Mouse (Mus musculus) fibroblast of lung, adult 2 months (primary cell): ENCODE data around the gene Sfxn5.

Source experiments
- DNase-seq: peaks from one replicate; pipeline ENCODE4 v3.0.0-alpha.2; 2011; ENCODE audit warnings: low read depth

Gene Sfxn5

DNA sequence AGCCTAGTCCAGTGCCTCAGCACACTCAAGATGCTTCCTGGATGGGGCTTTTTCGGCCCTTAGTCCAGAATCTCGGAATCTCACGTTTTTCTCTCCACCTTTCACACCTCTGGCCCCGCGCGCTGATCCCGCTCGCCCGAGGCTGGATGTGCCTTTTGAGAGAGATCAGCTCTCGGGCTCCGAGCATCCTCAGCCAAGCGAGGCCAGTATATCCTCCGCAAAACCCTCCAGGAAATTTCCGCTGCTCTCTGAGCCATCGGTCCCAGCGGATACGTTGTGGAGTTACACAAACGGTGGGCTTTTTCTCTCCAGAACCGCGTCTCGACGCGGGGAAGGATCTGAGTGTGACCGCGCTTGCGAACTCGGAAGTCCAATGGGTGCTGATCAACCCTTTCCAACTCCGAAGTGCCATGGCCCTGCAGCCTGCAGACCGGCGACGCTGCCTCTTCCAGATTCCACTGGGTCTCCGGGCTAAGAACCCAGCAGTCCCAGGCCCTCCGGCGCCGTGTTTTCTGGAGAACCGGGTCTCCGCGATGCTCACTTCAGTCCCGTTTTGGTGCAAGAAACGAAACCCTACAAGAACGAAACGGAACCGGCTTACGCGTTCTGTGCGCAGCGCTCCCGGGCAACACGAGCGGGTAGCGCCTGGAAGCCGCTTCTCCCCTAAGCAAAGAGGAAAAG is 143.2 kb downstream of the Sfxn5 start:
- no peak for DNase-seq

DNA sequence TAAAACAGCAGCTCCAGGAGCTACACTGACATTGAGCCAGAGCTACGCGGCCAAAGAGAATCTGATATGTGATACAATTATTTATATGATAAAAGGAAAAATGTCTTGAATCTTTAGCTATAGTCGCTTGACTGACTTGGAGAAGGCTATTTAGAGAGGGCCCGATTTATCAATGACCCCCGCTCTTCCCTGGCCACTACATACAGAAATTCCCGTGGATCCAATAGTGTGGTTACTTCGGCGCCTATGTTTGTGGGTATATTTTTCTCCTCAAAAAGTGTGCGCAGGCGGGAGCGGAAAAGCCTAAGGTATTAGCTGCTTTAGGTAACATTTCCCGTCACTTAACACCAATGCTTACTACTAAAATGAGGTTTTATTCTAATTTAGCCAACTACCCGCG is 143.9 kb downstream of the Sfxn5 start:
- DNase-seq = no peak

DNA sequence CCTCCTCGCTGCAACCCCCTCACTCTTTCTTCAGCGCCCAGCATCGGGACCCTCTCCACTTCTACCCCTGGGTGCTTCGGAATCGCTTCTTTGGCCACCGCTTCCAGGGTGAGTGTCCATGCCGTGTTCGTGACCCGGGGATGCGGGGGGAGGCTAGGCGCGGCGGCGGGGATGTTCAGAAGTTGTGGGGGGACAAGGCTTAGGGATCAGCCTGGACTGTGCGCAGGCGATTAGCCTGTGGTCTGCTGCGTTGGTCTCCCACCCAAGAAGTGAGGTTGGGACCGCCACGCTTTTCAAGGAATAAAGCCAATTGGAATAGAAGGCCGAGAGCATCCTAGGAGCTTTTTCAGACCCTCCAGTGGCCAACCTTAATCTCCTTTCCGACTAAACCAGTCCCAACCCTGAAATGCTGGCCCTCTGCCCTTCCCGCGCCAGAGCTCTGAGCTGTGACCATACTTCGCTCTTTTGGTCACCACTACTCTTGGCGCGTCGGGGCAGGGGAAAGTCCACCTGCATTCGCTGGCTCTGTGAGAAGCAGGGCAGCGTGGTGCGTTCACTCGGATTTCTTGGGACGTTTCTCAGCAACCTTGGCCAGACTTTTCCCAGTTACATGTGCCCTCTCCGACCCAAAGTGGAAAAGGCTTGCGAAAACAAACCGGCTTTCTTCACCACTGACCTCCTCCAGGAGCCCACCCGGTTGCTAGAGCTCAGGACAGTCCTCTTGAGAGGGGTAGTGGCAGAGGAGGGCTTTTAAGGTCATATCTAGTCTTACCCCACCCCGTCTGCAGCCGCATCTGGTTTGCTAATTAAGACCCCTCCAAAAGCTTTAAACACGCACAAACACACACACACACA is 144.7 kb downstream of the Sfxn5 start:
- DNase-seq = no peak

GRCm38 (mm10) chr6:85187340-85188211 is 145.6 kb downstream of the Sfxn5 start, which contains the start of gene Emx1:
TSS of gene Emx1 (plus strand) at chr6:85187438.
- no peak for DNase-seq

GRCm38 (mm10) chr6:85186744-85187059 is 146.5 kb downstream of the Sfxn5 start:
- no peak for DNase-seq

DNA sequence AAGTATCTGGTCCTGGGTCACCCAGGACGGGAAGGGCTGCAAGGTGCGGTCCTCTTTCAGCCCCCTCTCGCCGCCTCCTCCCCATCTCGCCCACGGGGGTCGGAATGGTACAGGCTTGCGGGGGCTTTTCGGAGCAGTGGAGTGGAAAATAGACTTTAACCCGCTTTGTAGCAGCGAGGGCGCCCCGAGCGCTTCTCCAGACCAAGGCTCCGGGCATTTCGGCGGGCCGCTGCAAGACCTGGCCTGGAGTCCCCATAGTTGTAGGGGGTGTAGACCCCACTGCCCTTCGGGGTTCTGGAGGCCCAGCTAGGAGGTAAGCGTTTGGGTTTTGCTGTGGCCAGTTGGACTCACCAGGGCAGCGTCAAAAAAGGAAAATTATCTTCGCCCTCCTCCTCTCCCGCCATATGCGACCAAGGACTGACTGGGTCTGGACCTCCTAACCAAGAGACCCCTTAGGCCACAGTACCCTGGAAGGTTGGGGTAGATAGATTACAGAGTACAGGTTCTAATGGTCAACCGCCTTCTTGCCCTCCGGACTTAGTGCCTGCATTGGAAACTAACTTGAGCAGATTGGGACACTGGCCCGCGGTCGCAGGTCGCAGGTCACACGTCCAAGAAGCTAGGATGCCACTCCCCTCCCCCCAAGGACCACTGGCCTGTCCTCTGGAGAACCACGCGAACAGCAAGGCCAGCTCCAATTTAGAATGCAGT is 147.0 kb downstream of the Sfxn5 start:
- DNase-seq = no peak

- no peak for DNase-seq
Observed at GRCm38 (mm10) chr6:85183951-85184350, 149.3 kb downstream of the Sfxn5 start.

- DNase-seq = no peak
Observed at GRCm38 (mm10) chr6:85180036-85180435, 153.2 kb downstream of the Sfxn5 start.

- DNase-seq = no peak
Observed at GRCm38 (mm10) chr6:85179569-85179968, 153.7 kb downstream of the Sfxn5 start.

DNA sequence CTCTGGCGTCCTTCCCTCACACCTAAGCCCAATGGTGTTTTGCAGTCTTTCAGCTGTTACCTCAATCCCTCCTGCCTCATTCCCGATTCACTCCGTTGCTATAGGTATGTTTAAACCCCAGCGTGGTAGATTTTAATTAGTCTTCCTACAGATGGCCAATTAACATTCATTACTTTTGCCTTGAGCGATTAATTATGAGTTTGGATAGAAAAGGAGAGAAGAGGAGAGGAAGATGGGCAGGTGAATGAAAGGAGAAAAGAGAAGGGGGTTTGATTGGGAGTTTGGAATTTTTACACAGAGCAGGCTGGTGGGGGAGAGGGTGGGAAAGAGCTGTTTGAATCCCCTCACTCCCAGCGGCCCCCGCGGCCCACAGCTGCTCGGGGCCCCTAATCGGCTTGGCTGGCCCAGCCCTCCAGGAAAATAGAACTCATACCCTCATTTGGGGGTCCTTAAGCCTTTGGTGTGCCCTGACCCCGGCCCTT is 167.7 kb downstream of the Sfxn5 start:
- DNase-seq = no peak
